Mouse (Mus musculus): ENCODE data around the gene Supt16. TPM values are rescaled to one million over a fixed set of nuclear protein-coding genes. Genes with fewer than 3 reads are reported as not detected.

Supt16 gene
- polyA plus RNA-seq (2015; fragmentation: Nextera tagmentation; extraction: Ambion mirVana) = 74.6 TPM in 2 replicates

- Histone ChIP-seq H3K27ac (peak within 1 kb of the TSS; percentile 97), H3K4me3 (peak within 1 kb of the TSS; percentile 98), H3K9ac (peak within 1 kb of the TSS; percentile 97), H3K9me3 (no peaks in the 10 kb centered on the region), H3K36me3 (peaks cover 45% of the 10 kb centered on the region), H3K4me2 (peak within 1 kb of the TSS; percentile 71), H3K27me3 (no peaks in the 10 kb centered on the region), H3K4me1 (peaks cover 21% of the 10 kb centered on the region)
- ATAC-seq (ENCODE audit: insufficient number of reproducible peaks, insufficient read depth, low FRiP score, low TSS enrichment, low read depth) = peak; percentile 94
- WGBS = under 1% methylated on average over 59 of the region's 59 CpGs
Observed at GRCm38 (mm10) chr14:52197156-52197878, at the start of gene Supt16. Gene Supt16, minus strand, starts transcription at chr14:52197416.

GRCm38 (mm10) chr14:52246129-52246528, 48.9 kb upstream of the Supt16 start:
- no peak for ATAC-seq (ENCODE audit: insufficient number of reproducible peaks, insufficient read depth, low FRiP score, low TSS enrichment, low read depth)
- 76% methylated on average over 4 of the region's 4 CpGs for WGBS

GRCm38 (mm10) chr14:52244690-52245042, 47.5 kb upstream of the Supt16 start:
- Histone ChIP-seq H3K4me3 (peak overlapping the region; percentile 81), H3K9ac (peak overlapping the region; percentile 88), H3K4me1 (peaks cover 13% of the 10 kb centered on the region), H3K36me3 (peaks cover 4% of the 10 kb centered on the region; the same call in 1 of the 2 replicates), H3K4me2 (peak overlapping the region; percentile 77), H3K9me3 (no peaks in the 10 kb centered on the region), H3K27ac (peak overlapping the region; percentile 75), H3K27me3 (no peaks in the 10 kb centered on the region)
- WGBS = 18% methylated on average over 7 of the region's 7 CpGs
- no peak for ATAC-seq (ENCODE audit: insufficient number of reproducible peaks, insufficient read depth, low FRiP score, low TSS enrichment, low read depth)

More at GRCm38 (mm10) chr14:52246129-52246528, 48.9 kb upstream of the Supt16 start:
- no peak overlapping the region for H3K27ac ChIP-seq
- H3K4me2 ChIP-seq = no peak overlapping the region
- no peaks in the 10 kb centered on the region for H3K9me3 ChIP-seq
- H3K4me3 ChIP-seq = no peak overlapping the region
- no peaks in the 10 kb centered on the region for H3K27me3 ChIP-seq
- H3K9ac ChIP-seq = no peak overlapping the region
- peaks cover 13% of the 10 kb centered on the region for H3K4me1 ChIP-seq
- peaks cover 6% of the 10 kb centered on the region for H3K36me3 ChIP-seq

GRCm38 (mm10) chr14:52244041-52244689, 46.9 kb upstream of the Supt16 start:
- Histone ChIP-seq H3K4me2 (peak overlapping the region; percentile 77), H3K4me3 (peak overlapping the region; percentile 81), H3K9ac (peak overlapping the region; percentile 88), H3K27ac (peak overlapping the region; percentile 75), H3K4me1 (peaks cover 13% of the 10 kb centered on the region), H3K9me3 (no peaks in the 10 kb centered on the region), H3K27me3 (no peaks in the 10 kb centered on the region), H3K36me3 (peaks cover 2% of the 10 kb centered on the region; the same call in 1 of the 2 replicates)
- ATAC-seq (ENCODE audit: insufficient number of reproducible peaks, insufficient read depth, low FRiP score, low TSS enrichment, low read depth) = peak; percentile 98
- WGBS = under 1% methylated on average over 32 of the region's 32 CpGs

GRCm38 (mm10) chr14:52236216-52236615, 39.0 kb upstream of the Supt16 start:
- Histone ChIP-seq H3K4me2 (no peak overlapping the region), H3K27me3 (no peaks in the 10 kb centered on the region), H3K36me3 (peaks cover 62% of the 10 kb centered on the region), H3K27ac (no peak overlapping the region), H3K4me3 (no peak overlapping the region), H3K9ac (no peak overlapping the region), H3K9me3 (no peaks in the 10 kb centered on the region), H3K4me1 (no peaks in the 10 kb centered on the region)
- 96% methylated on average over 1 of the region's 1 CpGs for WGBS
- ATAC-seq (ENCODE audit: insufficient number of reproducible peaks, insufficient read depth, low FRiP score, low TSS enrichment, low read depth) = no peak

GRCm38 (mm10) chr14:52235165-52235564, 37.9 kb upstream of the Supt16 start:
- peaks cover 71% of the 10 kb centered on the region for H3K36me3 ChIP-seq
- H3K4me1 ChIP-seq = no peaks in the 10 kb centered on the region
- H3K9me3 ChIP-seq = no peaks in the 10 kb centered on the region
- no peak overlapping the region for H3K9ac ChIP-seq
- ATAC-seq (ENCODE audit: insufficient number of reproducible peaks, insufficient read depth, low FRiP score, low TSS enrichment, low read depth) = no peak
- no peak overlapping the region for H3K27ac ChIP-seq
- no peaks in the 10 kb centered on the region for H3K27me3 ChIP-seq
- no peak overlapping the region for H3K4me2 ChIP-seq
- no peak overlapping the region for H3K4me3 ChIP-seq
- 95% methylated on average over 7 of the region's 7 CpGs for WGBS

- no peaks in the 10 kb centered on the region for H3K9me3 ChIP-seq
- no peak overlapping the region for H3K9ac ChIP-seq
- H3K36me3 ChIP-seq = peaks cover 87% of the 10 kb centered on the region
- WGBS = 80% methylated on average over 6 of the region's 6 CpGs
- ATAC-seq (ENCODE audit: insufficient number of reproducible peaks, insufficient read depth, low FRiP score, low TSS enrichment, low read depth) = no peak
- H3K4me2 ChIP-seq = no peak overlapping the region
- H3K27me3 ChIP-seq = no peaks in the 10 kb centered on the region
- H3K4me3 ChIP-seq = no peak overlapping the region
- no peak overlapping the region for H3K27ac ChIP-seq
- H3K4me1 ChIP-seq = no peaks in the 10 kb centered on the region
Observed at GRCm38 (mm10) chr14:52232249-52232648, 35.0 kb upstream of the Supt16 start.

- peaks cover 91% of the 10 kb centered on the region for H3K36me3 ChIP-seq
Observed at GRCm38 (mm10) chr14:52225972-52226371, 28.8 kb upstream of the Supt16 start.

GRCm38 (mm10) chr14:52217261-52217660, 20.0 kb upstream of the Supt16 start:
- H3K4me3 ChIP-seq = no peak overlapping the region
- no peak overlapping the region for H3K27ac ChIP-seq
- H3K36me3 ChIP-seq = peaks cover 93% of the 10 kb centered on the region
- no peak for ATAC-seq (ENCODE audit: insufficient number of reproducible peaks, insufficient read depth, low FRiP score, low TSS enrichment, low read depth)
- no peak overlapping the region for H3K4me2 ChIP-seq
- H3K9ac ChIP-seq = no peak overlapping the region
- no peaks in the 10 kb centered on the region for H3K4me1 ChIP-seq
- 91% methylated on average over 5 of the region's 5 CpGs for WGBS
- H3K27me3 ChIP-seq = no peaks in the 10 kb centered on the region
- H3K9me3 ChIP-seq = no peaks in the 10 kb centered on the region

More at GRCm38 (mm10) chr14:52225972-52226371, 28.8 kb upstream of the Supt16 start:
- WGBS = 86% methylated on average over 2 of the region's 2 CpGs
- H3K9ac ChIP-seq = no peak overlapping the region
- H3K9me3 ChIP-seq = no peaks in the 10 kb centered on the region
- no peak overlapping the region for H3K4me3 ChIP-seq
- ATAC-seq (ENCODE audit: insufficient number of reproducible peaks, insufficient read depth, low FRiP score, low TSS enrichment, low read depth) = no peak
- no peaks in the 10 kb centered on the region for H3K4me1 ChIP-seq
- H3K4me2 ChIP-seq = no peak overlapping the region
- no peak overlapping the region for H3K27ac ChIP-seq
- no peaks in the 10 kb centered on the region for H3K27me3 ChIP-seq

GRCm38 (mm10) chr14:52199412-52199811, 2.2 kb upstream of the Supt16 start:
- 93% methylated on average over 4 of the region's 4 CpGs for WGBS
- H3K9me3 ChIP-seq = no peaks in the 10 kb centered on the region
- no peak for ATAC-seq (ENCODE audit: insufficient number of reproducible peaks, insufficient read depth, low FRiP score, low TSS enrichment, low read depth)
- no peak overlapping the region for H3K27ac ChIP-seq
- no peak overlapping the region for H3K4me2 ChIP-seq
- H3K36me3 ChIP-seq = peaks cover 54% of the 10 kb centered on the region
- no peak overlapping the region for H3K4me3 ChIP-seq
- no peaks in the 10 kb centered on the region for H3K27me3 ChIP-seq
- H3K9ac ChIP-seq = no peak overlapping the region
- H3K4me1 ChIP-seq = peaks cover 21% of the 10 kb centered on the region

GRCm38 (mm10) chr14:52198141-52198540, 925 bp upstream of the Supt16 start:
- H3K9me3 ChIP-seq = no peaks in the 10 kb centered on the region
- no peak for ATAC-seq (ENCODE audit: insufficient number of reproducible peaks, insufficient read depth, low FRiP score, low TSS enrichment, low read depth)
- WGBS = 23% methylated on average over 3 of the region's 3 CpGs
- peaks cover 21% of the 10 kb centered on the region for H3K4me1 ChIP-seq
- H3K4me2 ChIP-seq = peak overlapping the region; percentile 71
- no peaks in the 10 kb centered on the region for H3K27me3 ChIP-seq
- H3K4me3 ChIP-seq = peak overlapping the region; percentile 98
- H3K27ac ChIP-seq = peak overlapping the region; percentile 97; the same call in 1 of the 2 replicates
- peaks cover 47% of the 10 kb centered on the region for H3K36me3 ChIP-seq
- peak overlapping the region; percentile 52; the same call in 1 of the 2 replicates for H3K9ac ChIP-seq

Measured in embryonic facial prominence, embryonic 13.5 days (tissue).